Mouse (Mus musculus) hindbrain, embryonic 13.5 days (tissue): ENCODE measurements at regions not wholly inside any gene's neighbourhood (a gene's known extent, or its start where the extent isn't known, plus 50 kb on each side); places are given as distances from the start of the nearest gene placed in this dataset.

Experiments
- ATAC-seq: fragments of 200-750 bp; cut with Nextera tagmentation; 2 replicates; pipeline ENCODE4 v1.8.0; 2017; ENCODE audit warnings: moderate TSS enrichment; ENCODE audit not compliant: low FRiP score
- H3K27ac ChIP-seq: fragments of 300-500 bp; sonication (generic); 2 replicates; pipeline ENCODE4 v1.5.1; 2015; ENCODE audit warnings: inconsistent platforms, mild to moderate bottlenecking, moderate library complexity
- H3K27me3 ChIP-seq: fragments of 300-500 bp; sonication (generic); 2 replicates; pipeline ENCODE4 v1.6.1; 2015; ENCODE audit warnings: mild to moderate bottlenecking, inconsistent platforms
- H3K36me3 ChIP-seq: fragments of 300-500 bp; sonication (generic); 2 replicates; pipeline ENCODE4 v1.6.1; 2015; ENCODE audit warnings: mild to moderate bottlenecking, inconsistent platforms
- H3K4me1 ChIP-seq: fragments of 300-500 bp; sonication (generic); replicated peaks from 2 replicates; pipeline ENCODE4 v1.6.1; 2015; ENCODE audit warnings: inconsistent platforms
- H3K4me2 ChIP-seq: fragments of 300-500 bp; sonication (generic); 2 replicates; pipeline ENCODE4 v1.6.1; 2015; ENCODE audit warnings: inconsistent platforms, mild to moderate bottlenecking, moderate library complexity
- H3K4me3 ChIP-seq: fragments of 300-500 bp; sonication (generic); 2 replicates; pipeline ENCODE4 v1.5.1; 2015; ENCODE audit warnings: mild to moderate bottlenecking, inconsistent platforms
- H3K9ac ChIP-seq: fragments of 300-500 bp; sonication (generic); 2 replicates; pipeline ENCODE4 v1.6.1; 2015; ENCODE audit warnings: mild to moderate bottlenecking, inconsistent platforms
- H3K9me3 ChIP-seq: fragments of 300-500 bp; sonication (generic); 2 replicates; pipeline ENCODE4 v1.6.1; 2016; ENCODE audit warnings: inconsistent platforms
- WGBS: fragments of 180-500 bp; shearing (Covaris S2); methylation state at CpG from one replicate; pipeline ENCODE4 v1.1.7; 2015; 5-methylcytosine and 5-hydroxymethylcytosine counted together

- ATAC-seq: no peak
- no peak overlapping the region for H3K4me3 ChIP-seq
- H3K27ac ChIP-seq: no peak overlapping the region
- 84% methylated on average over 2 of the region's 2 CpGs for WGBS
- H3K4me2 ChIP-seq: no peak overlapping the region
- peaks cover 45% of the 10 kb centered on the region for H3K27me3 ChIP-seq
- H3K9ac ChIP-seq: no peak overlapping the region
- peaks cover 21% of the 10 kb centered on the region for H3K4me1 ChIP-seq
- no peaks in the 10 kb centered on the region for H3K36me3 ChIP-seq
- no peaks in the 10 kb centered on the region for H3K9me3 ChIP-seq
These were observed 317.1 kb downstream of the Matn1 start for GRCm38 (mm10) chr4:131261236-131261635.

- ATAC-seq: no peak
- no peaks in the 10 kb centered on the region for H3K9me3 ChIP-seq
- no peak overlapping the region for H3K4me3 ChIP-seq
- H3K36me3 ChIP-seq: no peaks in the 10 kb centered on the region
- H3K4me1 ChIP-seq: peaks cover 31% of the 10 kb centered on the region
- no peak overlapping the region for H3K4me2 ChIP-seq
- H3K27ac ChIP-seq: no peak overlapping the region
- no peak overlapping the region for H3K9ac ChIP-seq
- peaks cover 43% of the 10 kb centered on the region for H3K27me3 ChIP-seq
- 73% methylated on average over 6 of the region's 6 CpGs for WGBS
These were observed 318.7 kb downstream of the Matn1 start for GRCm38 (mm10) chr4:131262909-131263308.

- Histone ChIP-seq H3K36me3 (no peaks in the 10 kb centered on the region), H3K27ac (no peak overlapping the region), H3K9me3 (no peaks in the 10 kb centered on the region), H3K4me3 (no peak overlapping the region), H3K27me3 (peaks cover 35% of the 10 kb centered on the region), H3K4me1 (peaks cover 16% of the 10 kb centered on the region), H3K4me2 (no peak overlapping the region), H3K9ac (no peak overlapping the region)
- ATAC-seq: no peak
- WGBS: 5% methylated on average over 9 of the region's 9 CpGs
These were observed 322.6 kb downstream of the Matn1 start for GRCm38 (mm10) chr4:131266764-131267163.

- Histone ChIP-seq H3K36me3 (no peaks in the 10 kb centered on the region), H3K9me3 (no peaks in the 10 kb centered on the region), H3K4me1 (peaks cover 16% of the 10 kb centered on the region), H3K27me3 (peaks cover 28% of the 10 kb centered on the region), H3K27ac (no peak overlapping the region), H3K9ac (no peak overlapping the region), H3K4me3 (no peak overlapping the region), H3K4me2 (no peak overlapping the region)
- 46% methylated on average over 10 of the region's 10 CpGs for WGBS
- ATAC-seq: no peak
These were observed 323.6 kb downstream of the Matn1 start for GRCm38 (mm10) chr4:131267760-131268159.

GRCm38 (mm10) chr4:131270192-131270591 is 326.0 kb downstream of the Matn1 start:
- Histone ChIP-seq H3K4me2 (no peak overlapping the region), H3K27ac (no peak overlapping the region), H3K36me3 (no peaks in the 10 kb centered on the region), H3K4me1 (peaks cover 16% of the 10 kb centered on the region), H3K27me3 (peaks cover 24% of the 10 kb centered on the region), H3K4me3 (no peak overlapping the region), H3K9me3 (no peaks in the 10 kb centered on the region), H3K9ac (no peak overlapping the region)
- no peak for ATAC-seq
- 16% methylated on average over 7 of the region's 7 CpGs for WGBS

GRCm38 (mm10) chr4:131272060-131272459 is 327.9 kb downstream of the Matn1 start:
- Histone ChIP-seq H3K4me1 (peaks cover 14% of the 10 kb centered on the region), H3K27ac (no peak overlapping the region), H3K9ac (no peak overlapping the region), H3K4me3 (no peak overlapping the region), H3K9me3 (no peaks in the 10 kb centered on the region), H3K27me3 (peaks cover 15% of the 10 kb centered on the region), H3K4me2 (no peak overlapping the region), H3K36me3 (no peaks in the 10 kb centered on the region)
- WGBS: 81% methylated on average over 7 of the region's 7 CpGs
- no peak for ATAC-seq

GRCm38 (mm10) chr4:131293560-131293959 is 349.4 kb downstream of the Matn1 start:
- 90% methylated on average over 2 of the region's 2 CpGs for WGBS
- Histone ChIP-seq H3K4me1 (no peaks in the 10 kb centered on the region), H3K9me3 (no peaks in the 10 kb centered on the region), H3K9ac (no peak overlapping the region), H3K4me3 (no peak overlapping the region), H3K4me2 (no peak overlapping the region), H3K36me3 (no peaks in the 10 kb centered on the region), H3K27ac (no peak overlapping the region), H3K27me3 (no peaks in the 10 kb centered on the region)
- ATAC-seq: no peak

- Histone ChIP-seq H3K27me3 (no peaks in the 10 kb centered on the region), H3K9ac (no peak overlapping the region), H3K9me3 (no peaks in the 10 kb centered on the region), H3K4me1 (0 out of 2 replicates have a peak, but pooled peaks cover 2% of the 10 kb centered on the region), H3K36me3 (no peaks in the 10 kb centered on the region), H3K27ac (no peak overlapping the region), H3K4me2 (no peak overlapping the region), H3K4me3 (no peak overlapping the region)
- 78% methylated on average over 14 of the region's 14 CpGs for WGBS
- ATAC-seq: no peak
These were observed 354.0 kb downstream of the Matn1 start for GRCm38 (mm10) chr4:131298011-131298674.

- Histone ChIP-seq H3K36me3 (no peaks in the 10 kb centered on the region), H3K9ac (no peak overlapping the region), H3K27ac (no peak overlapping the region), H3K4me2 (no peak overlapping the region), H3K9me3 (no peaks in the 10 kb centered on the region), H3K4me1 (peaks cover 19% of the 10 kb centered on the region), H3K27me3 (no peaks in the 10 kb centered on the region), H3K4me3 (no peak overlapping the region)
- 77% methylated on average over 3 of the region's 3 CpGs for WGBS
- ATAC-seq: no peak
These were observed 359.8 kb downstream of the Matn1 start for GRCm38 (mm10) chr4:131303936-131304335.

GRCm38 (mm10) chr4:131304361-131304777 is 360.2 kb downstream of the Matn1 start:
- Histone ChIP-seq H3K27ac (no peak overlapping the region), H3K9ac (no peak overlapping the region), H3K4me3 (no peak overlapping the region), H3K4me2 (no peak overlapping the region), H3K4me1 (peaks cover 19% of the 10 kb centered on the region), H3K9me3 (no peaks in the 10 kb centered on the region), H3K36me3 (no peaks in the 10 kb centered on the region), H3K27me3 (no peaks in the 10 kb centered on the region)
- WGBS: 49% methylated on average over 12 of the region's 12 CpGs
- no peak for ATAC-seq

- H3K27ac ChIP-seq: no peak overlapping the region
- no peak for ATAC-seq
- no peaks in the 10 kb centered on the region for H3K36me3 ChIP-seq
- H3K9ac ChIP-seq: no peak overlapping the region
- no peaks in the 10 kb centered on the region for H3K9me3 ChIP-seq
- no peak overlapping the region for H3K4me2 ChIP-seq
- H3K4me1 ChIP-seq: peaks cover 12% of the 10 kb centered on the region; the same call in 1 of the 2 replicates
- H3K4me3 ChIP-seq: no peak overlapping the region
- H3K27me3 ChIP-seq: no peaks in the 10 kb centered on the region; the same call in 1 of the 2 replicates
- 71% methylated on average over 3 of the region's 3 CpGs for WGBS
These were observed 370.0 kb downstream of the Matn1 start for GRCm38 (mm10) chr4:131314231-131314630.

- Histone ChIP-seq H3K4me3 (no peak overlapping the region), H3K4me1 (0 out of 2 replicates have a peak, but pooled peaks cover 6% of the 10 kb centered on the region), H3K36me3 (no peaks in the 10 kb centered on the region), H3K9me3 (no peaks in the 10 kb centered on the region), H3K27me3 (no peaks in the 10 kb centered on the region; the same call in 1 of the 2 replicates), H3K4me2 (no peak overlapping the region), H3K9ac (no peak overlapping the region), H3K27ac (no peak overlapping the region)
- WGBS: 81% methylated on average over 3 of the region's 3 CpGs
- no peak for ATAC-seq
These were observed 371.9 kb downstream of the Matn1 start for GRCm38 (mm10) chr4:131316041-131316440.

GRCm38 (mm10) chr4:131322323-131322722 is 378.1 kb downstream of the Matn1 start:
- 89% methylated on average over 5 of the region's 5 CpGs for WGBS

More at GRCm38 (mm10) chr4:131322323-131322722, 378.1 kb downstream of the Matn1 start:
- Histone ChIP-seq H3K9ac (no peak overlapping the region), H3K9me3 (no peaks in the 10 kb centered on the region), H3K4me1 (no peaks in the 10 kb centered on the region), H3K36me3 (no peaks in the 10 kb centered on the region), H3K4me3 (no peak overlapping the region), H3K4me2 (no peak overlapping the region), H3K27ac (no peak overlapping the region), H3K27me3 (no peaks in the 10 kb centered on the region)
- ATAC-seq: no peak
